Mouse (Mus musculus) forebrain, embryonic 16.5 days (tissue): ENCODE measurements around the gene Cd24a. TPM values are rescaled to one million over a fixed set of nuclear protein-coding genes. Genes with fewer than 3 reads are reported as not detected.

Experiments
- ATAC-seq: fragments of 200-750 bp; cut with Nextera tagmentation; 2 replicates; pipeline ENCODE4 v1.8.0; 2017; ENCODE audit warnings: mild to moderate bottlenecking, moderate library complexity
- H3K27ac ChIP-seq: fragments of 300-500 bp; sonication (generic); 2 replicates; pipeline ENCODE4 v1.5.1; 2014; ENCODE audit warnings: low read length, control low read depth
- H3K27me3 ChIP-seq: fragments of 300-500 bp; sonication (generic); replicated peaks from 2 replicates; pipeline ENCODE4 v1.6.1; 2014; ENCODE audit warnings: low read length; ENCODE audit not compliant: control insufficient read depth, insufficient read depth
- H3K36me3 ChIP-seq: fragments of 300-500 bp; sonication (generic); 2 replicates; pipeline ENCODE4 v1.6.1; 2014; ENCODE audit not compliant: control insufficient read depth, insufficient read depth
- H3K4me1 ChIP-seq: fragments of 300-500 bp; sonication (generic); replicated peaks from 2 replicates; pipeline ENCODE4 v1.6.1; 2014; ENCODE audit warnings: low read length; ENCODE audit not compliant: control insufficient read depth, insufficient read depth
- H3K4me2 ChIP-seq: fragments of 300-500 bp; sonication (generic); 2 replicates; pipeline ENCODE4 v1.6.1; 2014; ENCODE audit warnings: mild to moderate bottlenecking, low read length, control low read depth
- H3K4me3 ChIP-seq: fragments of 300-500 bp; sonication (generic); replicated peaks from 2 replicates; pipeline ENCODE4 v1.5.1; 2014; ENCODE audit warnings: mild to moderate bottlenecking, low read length, control low read depth
- H3K9ac ChIP-seq: fragments of 300-500 bp; sonication (generic); replicated peaks from 2 replicates; pipeline ENCODE4 v1.6.1; 2014; ENCODE audit warnings: low read depth, low read length, control low read depth
- H3K9me3 ChIP-seq: fragments of 300-500 bp; sonication (generic); 2 replicates; pipeline ENCODE4 v1.6.1; 2016; ENCODE audit warnings: low read length; ENCODE audit not compliant: control insufficient read depth
- WGBS: fragments of 180-500 bp; shearing (Covaris S2); extraction: QIAGEN DNeasy Blood & Tissue Kit; methylation state at CpG from one replicate; pipeline ENCODE4 v1.1.7; 2014; 5-methylcytosine and 5-hydroxymethylcytosine counted together
- polyA plus RNA-seq: library from polyadenylated mRNA; unstranded; fragments of >200 nt; fragmentation: Nextera tagmentation; extraction: Ambion mirVana; gene quantifications from 2 replicates; pipeline ENCODE4 v1.2.1, GENCODE M21; 2015

The Cd24a gene
- polyA plus RNA-seq, 1 experiment from 2014 or later = 918 TPM

DNA sequence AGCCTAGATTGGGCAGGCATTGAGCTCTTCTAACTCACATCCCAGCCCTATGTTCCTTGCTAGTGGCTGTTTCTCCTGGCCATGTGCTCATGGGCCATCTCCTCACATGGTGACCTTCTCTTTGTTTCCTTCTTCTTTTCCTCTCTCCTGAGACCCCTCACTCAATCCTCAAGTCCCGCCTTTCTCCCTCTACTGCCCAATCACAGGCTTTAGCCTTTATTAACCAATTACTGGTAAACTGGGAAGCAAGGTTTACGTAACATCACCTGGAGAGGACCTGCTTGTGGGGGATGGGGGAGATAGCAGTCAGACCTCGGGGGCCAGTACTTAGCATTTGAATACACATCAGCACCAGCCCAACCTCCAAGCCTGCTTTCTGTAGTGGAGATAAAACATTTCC is 26.7 kb upstream of the Cd24a start:
- no peak overlapping the region for H3K4me2 ChIP-seq
- H3K27ac ChIP-seq = no peak overlapping the region
- no peak overlapping the region for H3K9ac ChIP-seq
- no peaks in the 10 kb centered on the region for H3K36me3 ChIP-seq
- no peak for ATAC-seq
- no peak overlapping the region for H3K4me3 ChIP-seq
- no peaks in the 10 kb centered on the region for H3K4me1 ChIP-seq
- 37% methylated on average over 3 of the region's 3 CpGs for WGBS
- no peaks in the 10 kb centered on the region for H3K27me3 ChIP-seq
- H3K9me3 ChIP-seq = peaks cover 5% of the 10 kb centered on the region

DNA sequence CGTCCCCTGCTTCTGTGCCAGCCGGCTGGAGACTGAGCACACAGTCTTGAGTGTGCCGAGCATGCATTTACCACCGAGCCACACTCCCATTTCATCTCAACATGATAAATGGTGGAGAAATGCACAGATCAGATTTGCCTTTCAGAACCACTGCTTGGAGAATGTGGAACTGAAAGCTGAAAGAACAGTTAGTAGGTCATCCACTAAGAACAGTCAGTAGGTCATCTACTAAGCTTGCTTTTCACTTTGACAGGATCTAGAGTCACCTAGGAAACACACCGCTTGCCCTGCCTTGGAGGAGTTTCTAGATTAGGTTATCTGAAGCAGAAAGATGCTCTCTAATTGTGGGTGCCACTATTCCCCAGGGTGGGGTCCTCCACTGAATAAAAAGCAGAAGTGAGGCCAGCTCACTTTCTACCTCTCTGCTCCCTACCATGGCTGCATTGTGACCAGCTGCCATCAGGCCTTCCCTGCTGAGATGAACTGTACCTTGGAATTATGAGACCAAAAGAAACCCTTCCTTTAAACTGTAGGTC is 20.4 kb upstream of the Cd24a start:
- Histone ChIP-seq H3K4me3 (no peak overlapping the region), H3K4me1 (no peaks in the 10 kb centered on the region), H3K27ac (no peak overlapping the region), H3K27me3 (no peaks in the 10 kb centered on the region), H3K9me3 (peaks cover 5% of the 10 kb centered on the region), H3K9ac (no peak overlapping the region), H3K4me2 (no peak overlapping the region), H3K36me3 (no peaks in the 10 kb centered on the region)
- ATAC-seq = no peak
- 90% methylated on average over 5 of the region's 5 CpGs for WGBS

DNA sequence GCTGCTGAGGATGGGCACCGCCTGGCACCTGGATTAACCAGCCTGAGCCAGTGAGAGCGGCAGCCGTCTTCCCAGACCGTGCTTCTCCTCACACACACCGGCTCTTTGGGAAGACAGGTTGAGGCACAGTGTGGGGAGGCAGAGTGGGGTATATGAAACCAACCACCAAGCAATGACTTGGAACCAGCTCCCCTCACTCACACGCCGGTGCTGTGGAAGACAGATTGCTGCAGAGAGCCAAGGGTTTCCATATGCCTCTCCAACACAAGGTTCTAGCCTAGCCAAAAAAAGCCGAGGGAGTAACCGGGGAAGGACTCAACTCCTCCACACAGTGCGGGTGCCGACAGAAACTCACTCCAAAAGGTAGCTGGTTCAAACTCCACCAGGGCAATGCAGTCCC is 18.8 kb upstream of the Cd24a start:
- Histone ChIP-seq H3K27ac (no peak overlapping the region), H3K9ac (no peak overlapping the region), H3K36me3 (no peaks in the 10 kb centered on the region), H3K9me3 (no peaks in the 10 kb centered on the region), H3K4me2 (no peak overlapping the region), H3K27me3 (no peaks in the 10 kb centered on the region), H3K4me1 (no peaks in the 10 kb centered on the region), H3K4me3 (no peak overlapping the region)
- 63% methylated on average over 11 of the region's 11 CpGs for WGBS
- peak; percentile 81 for ATAC-seq

DNA sequence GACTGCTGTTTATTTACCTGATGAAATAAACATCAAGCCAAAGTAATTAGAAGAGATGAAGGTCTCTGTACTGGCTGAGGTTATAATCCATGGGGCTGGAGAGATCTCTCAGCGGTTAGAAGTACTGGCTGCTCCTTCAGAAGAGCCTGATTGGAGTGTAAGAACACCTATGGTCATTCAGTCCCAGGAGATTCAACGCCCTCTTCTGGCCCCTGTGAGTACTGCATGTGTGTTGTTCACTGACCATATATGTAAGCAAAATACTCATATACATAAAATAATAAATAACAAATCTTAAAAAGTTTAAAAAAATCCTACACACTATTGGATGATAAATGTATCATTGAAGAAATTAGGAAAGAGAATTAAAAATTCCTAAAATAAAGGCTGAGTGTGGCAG is 17.3 kb upstream of the Cd24a start:
- ATAC-seq = no peak
- H3K9ac ChIP-seq = no peak overlapping the region
- H3K9me3 ChIP-seq = no peaks in the 10 kb centered on the region
- no peaks in the 10 kb centered on the region for H3K27me3 ChIP-seq
- H3K4me1 ChIP-seq = no peaks in the 10 kb centered on the region
- no peak overlapping the region for H3K4me2 ChIP-seq
- 39% methylated on average over 2 of the region's 2 CpGs for WGBS
- H3K4me3 ChIP-seq = no peak overlapping the region
- no peak overlapping the region for H3K27ac ChIP-seq
- no peaks in the 10 kb centered on the region for H3K36me3 ChIP-seq

DNA sequence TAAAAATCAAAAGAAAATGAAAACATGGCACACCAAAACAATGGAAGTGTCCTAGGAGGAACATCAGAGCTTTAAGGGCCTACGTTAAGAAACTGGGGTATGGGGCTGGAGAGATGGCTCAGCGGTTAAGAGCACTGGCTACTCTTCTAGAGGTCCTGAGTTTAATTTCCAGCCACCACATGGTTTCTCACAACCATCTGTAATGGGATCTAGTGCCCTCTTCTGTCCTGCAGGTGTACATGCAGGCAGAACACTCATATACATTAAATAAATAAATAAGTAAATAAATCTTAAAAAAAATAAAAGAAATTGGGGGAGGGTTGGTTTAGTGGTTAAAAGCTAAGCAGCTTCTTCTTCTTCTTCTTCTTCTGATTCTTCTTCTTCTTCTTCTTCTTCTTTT is 16.8 kb upstream of the Cd24a start:
- Histone ChIP-seq H3K4me2 (no peak overlapping the region), H3K27ac (no peak overlapping the region), H3K4me3 (no peak overlapping the region), H3K27me3 (no peaks in the 10 kb centered on the region), H3K9me3 (no peaks in the 10 kb centered on the region), H3K4me1 (no peaks in the 10 kb centered on the region), H3K9ac (no peak overlapping the region), H3K36me3 (no peaks in the 10 kb centered on the region)
- 82% methylated on average over 2 of the region's 2 CpGs for WGBS
- ATAC-seq = no peak

DNA sequence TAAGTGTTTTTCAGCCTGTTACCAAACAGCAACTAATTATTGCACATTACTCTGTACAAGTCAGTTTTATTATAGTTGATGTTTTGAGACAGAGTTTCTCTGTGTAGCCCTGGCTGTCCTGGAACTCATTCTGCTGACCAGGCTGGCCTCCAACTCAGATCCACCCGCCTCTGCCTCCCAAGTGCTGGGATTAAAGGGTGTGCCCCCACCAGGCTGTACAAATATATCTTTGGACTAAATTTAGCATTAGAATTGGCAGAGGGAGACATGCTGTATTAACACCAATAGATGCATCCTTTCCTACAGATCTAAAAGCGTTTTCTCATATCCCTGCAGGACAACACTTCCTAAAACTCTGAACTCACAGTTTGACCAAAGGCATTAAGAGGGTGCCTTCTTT is 3.7 kb upstream of the Cd24a start:
- no peaks in the 10 kb centered on the region for H3K27me3 ChIP-seq
- 90% methylated on average over 2 of the region's 2 CpGs for WGBS

DNA sequence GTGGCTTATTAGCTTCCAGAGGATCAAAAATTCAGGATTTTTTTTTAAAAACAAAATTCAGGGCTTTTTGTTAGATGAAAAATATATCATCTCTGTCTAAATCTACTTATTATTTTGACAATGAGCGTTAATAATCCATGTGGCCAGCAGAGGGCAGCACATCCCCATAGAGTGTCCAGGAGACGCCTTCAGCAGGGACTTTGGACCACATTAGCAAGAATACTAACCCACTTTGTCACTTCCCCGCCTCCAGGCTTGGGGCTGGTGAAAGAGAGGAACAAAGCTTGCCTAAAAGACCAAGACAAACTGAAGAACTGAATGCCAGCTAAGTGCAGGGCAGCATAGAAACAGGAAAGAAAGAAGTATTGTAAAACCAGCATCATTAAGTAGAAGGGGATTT is 3.1 kb upstream of the Cd24a start:
- no peak for ATAC-seq
- 0% methylated on average over 3 of the region's 3 CpGs for WGBS
- no peak overlapping the region for H3K4me2 ChIP-seq

More for the DNA sequence above, 3.7 kb upstream of the Cd24a start:
- H3K4me2 ChIP-seq = no peak overlapping the region
- ATAC-seq = no peak
- no peaks in the 10 kb centered on the region for H3K36me3 ChIP-seq
- H3K9me3 ChIP-seq = 0 out of 2 replicates have a peak, but pooled peaks cover 2% of the 10 kb centered on the region
- no peak overlapping the region for H3K9ac ChIP-seq
- no peak overlapping the region for H3K4me3 ChIP-seq
- H3K27ac ChIP-seq = no peak overlapping the region
- peaks cover 5% of the 10 kb centered on the region for H3K4me1 ChIP-seq

DNA sequence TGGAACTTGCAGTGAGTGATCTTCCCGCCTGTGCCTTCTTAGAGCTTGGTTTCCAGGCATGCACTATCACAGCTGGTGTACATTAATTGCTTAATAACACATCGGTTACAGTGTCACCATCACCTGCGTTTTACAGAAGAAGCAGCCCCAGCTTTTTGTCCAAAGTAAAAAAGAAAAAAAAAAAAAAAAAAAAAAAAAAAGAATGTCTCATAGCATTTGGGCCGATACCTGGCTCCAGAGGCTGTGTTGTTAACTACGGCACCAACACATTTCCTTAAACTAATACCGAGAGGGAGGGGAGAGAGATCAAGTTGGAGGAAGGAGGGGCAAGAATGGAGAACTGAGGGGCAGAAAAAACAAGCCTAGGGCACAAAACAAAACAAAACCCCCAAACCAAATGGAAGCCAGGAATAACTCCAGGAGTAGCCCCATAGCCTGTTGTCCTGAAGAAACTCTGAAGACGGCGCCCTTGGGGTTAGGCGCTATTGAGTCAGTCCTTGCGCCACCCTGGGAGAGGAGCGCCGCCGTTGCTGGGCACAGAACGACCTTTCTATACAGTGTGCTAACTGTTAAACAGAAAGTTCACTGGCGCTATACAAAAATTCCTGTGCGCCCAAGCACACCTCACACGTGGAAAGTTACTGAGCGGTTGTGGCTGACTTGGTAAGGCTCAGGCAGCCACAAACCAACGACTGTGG is 636 bp upstream of the Cd24a start:
- WGBS = 16% methylated on average over 19 of the region's 19 CpGs
- ATAC-seq = no peak
- Histone ChIP-seq H3K36me3 (no peaks in the 10 kb centered on the region; the same call in 1 of the 2 replicates), H3K4me3 (peak overlapping the region; percentile 20), H3K4me2 (peak overlapping the region; percentile 79), H3K27ac (no peak overlapping the region), H3K9ac (peak overlapping the region; percentile 6; the same call in 1 of the 2 replicates), H3K27me3 (no peaks in the 10 kb centered on the region), H3K9me3 (no peaks in the 10 kb centered on the region), H3K4me1 (peaks cover 12% of the 10 kb centered on the region)

More for the DNA sequence above, 3.1 kb upstream of the Cd24a start:
- H3K4me1 ChIP-seq = peaks cover 5% of the 10 kb centered on the region
- H3K36me3 ChIP-seq = no peaks in the 10 kb centered on the region
- H3K27ac ChIP-seq = no peak overlapping the region
- no peak overlapping the region for H3K9ac ChIP-seq
- H3K4me3 ChIP-seq = no peak overlapping the region
- no peaks in the 10 kb centered on the region for H3K27me3 ChIP-seq
- 0 out of 2 replicates have a peak, but pooled peaks cover 2% of the 10 kb centered on the region for H3K9me3 ChIP-seq

DNA sequence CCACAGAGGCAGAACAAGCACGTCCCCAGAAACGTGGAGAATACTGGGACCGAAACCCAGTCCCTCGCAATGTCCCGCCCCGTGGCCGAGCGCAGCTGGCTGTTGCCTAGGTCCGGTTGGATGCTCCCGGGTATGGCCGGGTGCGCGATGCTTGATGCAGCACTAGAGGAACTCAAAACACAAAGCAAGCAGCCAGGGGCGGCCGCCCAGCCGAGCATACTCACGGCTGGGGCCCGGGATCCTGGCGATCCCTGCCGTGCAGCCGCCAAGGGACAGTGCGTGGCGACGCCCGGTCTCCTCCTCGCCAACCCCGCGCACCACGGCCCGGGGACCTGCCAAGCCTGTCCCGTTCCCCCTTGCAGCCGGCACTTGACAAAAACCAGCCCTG is 276 bp downstream of the Cd24a start:
- H3K4me1 ChIP-seq = peaks cover 12% of the 10 kb centered on the region
- peak overlapping the region; percentile 79 for H3K4me2 ChIP-seq
- peaks cover 6% of the 10 kb centered on the region for H3K36me3 ChIP-seq
- ATAC-seq = peak; percentile 41
- peak overlapping the region; percentile 89 for H3K4me3 ChIP-seq
- H3K27ac ChIP-seq = peak overlapping the region; percentile 99
- no peaks in the 10 kb centered on the region for H3K27me3 ChIP-seq
- peak overlapping the region; percentile 99 for H3K9ac ChIP-seq
- no peaks in the 10 kb centered on the region for H3K9me3 ChIP-seq
- WGBS = under 1% methylated on average over 32 of the region's 32 CpGs
